Mouse (Mus musculus): ENCODE results near the gene Zan. TPM values are rescaled to one million over a fixed set of nuclear protein-coding genes. Genes with fewer than 3 reads are reported as not detected.
"Not testable (repeated sequence)": the region's sequence is repeated elsewhere in the genome, so short reads cannot be mapped to it uniquely, and the experiment has no call there.

The Zan gene
- total RNA-seq, 2 experiments from 2014 or later, result 0.02 TPM

GRCm38 (mm10) chr5:137430402-137430801, 46.5 kb downstream of the Zan start:
- intact Hi-C loops (cut with DNase I); DNase-seq: not testable (repeated sequence)

GRCm38 (mm10) chr5:137425648-137426047, 51.2 kb downstream of the Zan start:
- intact Hi-C loops (cut with DNase I), result no loop called here
- no peak for DNase-seq

GRCm38 (mm10) chr5:137419841-137420240, 57.0 kb downstream of the Zan start:
- DNase-seq, result no peak
- intact Hi-C loops (cut with DNase I), result no loop called here

- DNase-seq, result no peak
- intact Hi-C loops (cut with DNase I), result no loop called here
Observed at GRCm38 (mm10) chr5:137419105-137419504, 57.8 kb downstream of the Zan start.

- no peak for DNase-seq
Observed at GRCm38 (mm10) chr5:137414253-137414652, 62.6 kb downstream of the Zan start.

GRCm38 (mm10) chr5:137411235-137411634, 65.6 kb downstream of the Zan start:
- intact Hi-C loops (cut with DNase I), result no loop called here
- DNase-seq, result no peak

More at GRCm38 (mm10) chr5:137414253-137414652, 62.6 kb downstream of the Zan start:
- intact Hi-C loops (cut with DNase I), result no loop called here

- DNase-seq, result no peak
- intact Hi-C loops (cut with DNase I), result no loop called here
Observed at GRCm38 (mm10) chr5:137410549-137410948, 66.3 kb downstream of the Zan start.

- intact Hi-C loops (cut with DNase I), result no loop called here
- no peak for DNase-seq
Observed at GRCm38 (mm10) chr5:137410066-137410465, 66.8 kb downstream of the Zan start.

- no peak for DNase-seq
- intact Hi-C loops (cut with DNase I), result no loop called here
Observed at GRCm38 (mm10) chr5:137409451-137409850, 67.4 kb downstream of the Zan start.

- intact Hi-C loops (cut with DNase I), result no loop called here
- no peak for DNase-seq
Observed at GRCm38 (mm10) chr5:137404081-137404480, 72.8 kb downstream of the Zan start.

GRCm38 (mm10) chr5:137394456-137394855, 82.4 kb downstream of the Zan start:
- DNase-seq, result no peak
- intact Hi-C loops (cut with DNase I), result no loop called here

GRCm38 (mm10) chr5:137391641-137392040, 85.2 kb downstream of the Zan start:
- DNase-seq, result no peak
- intact Hi-C loops (cut with DNase I), result no loop called here

- intact Hi-C loops (cut with DNase I), result no loop called here
- DNase-seq, result no peak
Observed at GRCm38 (mm10) chr5:137386712-137387111, 90.2 kb downstream of the Zan start.

GRCm38 (mm10) chr5:137383441-137383840, 93.4 kb downstream of the Zan start:
- intact Hi-C loops (cut with DNase I), result no loop called here
- DNase-seq, result no peak

- intact Hi-C loops (cut with DNase I), result no loop called here
Observed at GRCm38 (mm10) chr5:137381152-137381551, 95.7 kb downstream of the Zan start.

GRCm38 (mm10) chr5:137377603-137378002, 99.3 kb downstream of the Zan start:
- no peak for DNase-seq
- intact Hi-C loops (cut with DNase I), result loop anchor here (2.0 to 5.0 kb wide), 2 partner anchors 85 to 245 kb away; no protein-coding TSS in a partner anchor

More at GRCm38 (mm10) chr5:137381152-137381551, 95.7 kb downstream of the Zan start:
- peak; percentile 67 to 75 for DNase-seq

- DNase-seq, result peak; percentile 40 to 41
Observed at GRCm38 (mm10) chr5:137377176-137377575, 99.7 kb downstream of the Zan start.

GRCm38 (mm10) chr5:137376722-137377121, 100.1 kb downstream of the Zan start:
- peak in 1 of 2 experiments; percentile 23 for DNase-seq
- intact Hi-C loops (cut with DNase I), result loop anchor here (1.0 to 5.0 kb wide), 2 partner anchors 42 to 244 kb away; no protein-coding TSS in a partner anchor

More at GRCm38 (mm10) chr5:137377176-137377575, 99.7 kb downstream of the Zan start:
- intact Hi-C loops (cut with DNase I), result loop anchor here (5.0 kb wide), 1 partner anchor 245 kb away; no protein-coding TSS in a partner anchor

GRCm38 (mm10) chr5:137376198-137376597, 100.7 kb downstream of the Zan start:
- no peak for DNase-seq
- intact Hi-C loops (cut with DNase I), result loop anchor here (1.0 to 5.0 kb wide), 2 partner anchors 42 to 244 kb away; no protein-coding TSS in a partner anchor

- peak; percentile 69 to 77 for DNase-seq
- intact Hi-C loops (cut with DNase I), result loop anchor here (1.0 to 5.0 kb wide), 3 partner anchors 23 to 243 kb away; no protein-coding TSS in a partner anchor
Observed at GRCm38 (mm10) chr5:137375627-137376026, 101.2 kb downstream of the Zan start.

- DNase-seq, result no peak
- intact Hi-C loops (cut with DNase I), result loop anchor here (2.0 to 5.0 kb wide), 2 partner anchors 22 to 242 kb away; no protein-coding TSS in a partner anchor
Observed at GRCm38 (mm10) chr5:137374521-137375080, 102.3 kb downstream of the Zan start.

- intact Hi-C loops (cut with DNase I), result no loop called here
- peak in 1 of 2 experiments; percentile 33 for DNase-seq
Observed at GRCm38 (mm10) chr5:137373371-137373950, 103.4 kb downstream of the Zan start.

Data from heart, postnatal 14 days (tissue).